Mouse (Mus musculus): Measurements from ENCODE around the gene Slc6a8.

- TF ChIP-seq POLR2A (IDR thresholded peaks at IDR 0.05; ENCODE audit: low read depth, low read length) = no peak
- TF ChIP-seq CTCF (IDR thresholded peaks at IDR 0.05; ENCODE audit: extremely low read depth, insufficient read length, insufficient replicate concordance, low read depth, low read length) = no peak
Measured at GRCm38 (mm10) chrX:73639255-73639675, 33.7 kb upstream of the Slc6a8 start, which contains the start of gene Dusp9.
